ENCODE assay signal across 10 mouse cellular contexts in the genomic region with DNA sequence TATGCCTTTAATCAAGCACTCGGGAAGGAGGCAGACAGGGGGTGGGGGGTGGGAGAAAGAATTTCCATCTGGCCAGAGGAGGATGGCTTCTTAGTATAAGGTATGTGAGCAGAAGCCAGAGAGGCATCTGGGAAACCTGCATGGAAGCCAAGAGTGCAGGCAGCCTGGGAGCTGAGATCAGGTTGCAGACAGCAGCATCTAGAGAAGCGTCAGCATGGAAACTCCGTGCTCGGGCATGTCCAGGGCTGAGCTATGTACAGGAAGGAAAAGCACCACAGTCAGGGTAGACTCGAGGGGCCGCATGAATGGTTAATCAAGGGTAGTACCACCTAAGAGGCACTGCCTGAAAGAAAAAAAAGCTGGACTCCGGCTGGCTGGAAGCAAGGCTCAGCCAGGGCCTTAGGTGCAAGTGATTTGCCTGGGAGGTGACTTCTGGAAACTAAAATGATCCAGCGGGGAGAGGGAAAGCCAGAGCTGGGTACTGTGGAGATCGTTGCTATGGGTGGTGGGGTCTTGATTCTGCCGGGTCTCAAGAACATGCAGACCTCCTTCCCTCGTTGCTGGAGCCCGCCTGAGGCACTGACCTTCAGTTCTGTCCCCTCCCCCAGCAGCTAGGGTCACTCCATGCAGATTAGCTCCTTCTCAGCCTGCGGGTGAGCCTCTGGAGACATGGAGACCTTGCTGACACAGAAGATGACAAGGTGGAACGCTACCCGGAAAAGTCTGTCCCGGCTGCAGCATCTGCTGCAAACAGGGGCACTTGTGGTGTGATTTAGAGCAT. TPM values are rescaled to one million over a fixed set of nuclear protein-coding genes. Genes with fewer than 3 reads are reported as not detected.
A peak's percentile ranks its signal among the peaks of the same experiment; 100 is the strongest.
DNase-seq lines count a peak whose midpoint lies in the region; ATAC-seq and TF ChIP-seq lines count a peak whose summit lies in the region.
"Had no signal": no experiment of that assay in that cellular context is flagged by ENCODE, and none has a peak within 500 bp of the region (broad histone marks: within the 10 kb centered on the region; RNA-seq: fewer than 3 reads in every experiment).

No protein-coding gene starts in this region.

- in situ Hi-C loops in ES-E14 (cut with MboI; ENCODE audit: low sequenced_read_pairs in 2 of 2, unreplicated experiment in 2 of 2): no loop called here

- no peaks in the 10 kb centered on the region for H3K27me3 ChIP-seq in intestine, embryonic 16.5 days (replicated peaks; ENCODE audit: control insufficient read depth, insufficient read depth, low read length)
- no peaks in the 10 kb centered on the region for H3K27me3 ChIP-seq in intestine, postnatal 0 days (replicated peaks; ENCODE audit: control insufficient read depth, insufficient read depth, low read length)
- no peaks in the 10 kb centered on the region for H3K27me3 ChIP-seq in embryonic facial prominence, embryonic 10.5 days (replicated peaks; ENCODE audit: low read depth, poor library complexity, severe bottlenecking)
- no peaks in the 10 kb centered on the region for H3K27me3 ChIP-seq in limb, embryonic 15.5 days

- no peaks in the 10 kb centered on the region for H3K9me3 ChIP-seq in intestine, embryonic 16.5 days (ENCODE audit: control insufficient read depth, low read length)
- no peaks in the 10 kb centered on the region for H3K9me3 ChIP-seq in intestine, postnatal 0 days (ENCODE audit: control insufficient read depth)
- H3K9me3 ChIP-seq in ES-E14 (ENCODE audit: control insufficient read depth, insufficient read depth, low read depth, low read length): no peaks in the 10 kb centered on the region
- H3K9me3 ChIP-seq in embryonic facial prominence, embryonic 10.5 days: no peaks in the 10 kb centered on the region
- H3K9me3 ChIP-seq in limb, embryonic 15.5 days: no peaks in the 10 kb centered on the region

- H3K27ac ChIP-seq in intestine, embryonic 16.5 days (ENCODE audit: low read length): no peak overlapping the region
- no peak overlapping the region for H3K27ac ChIP-seq in intestine, postnatal 0 days (ENCODE audit: low read depth, low read length)
- peak overlapping the region; percentile 70 for H3K27ac ChIP-seq in ES-E14 (ENCODE audit: insufficient read depth, low read depth, low read length, poor library complexity, severe bottlenecking)
- peak overlapping the region; percentile 86 for H3K27ac ChIP-seq in embryonic facial prominence, embryonic 10.5 days (replicated peaks)
- peak overlapping the region; percentile 82 for H3K27ac ChIP-seq in limb, embryonic 15.5 days

- no peaks in the 10 kb centered on the region for H3K36me3 ChIP-seq in intestine, embryonic 16.5 days (ENCODE audit: control insufficient read depth, insufficient read depth, low read length)
- H3K36me3 ChIP-seq in intestine, postnatal 0 days (ENCODE audit: control insufficient read depth, insufficient read depth): no peaks in the 10 kb centered on the region
- H3K36me3 ChIP-seq in ES-E14 (ENCODE audit: control insufficient read depth, insufficient read depth, low read length, poor library complexity, severe bottlenecking): no peaks in the 10 kb centered on the region
- H3K36me3 ChIP-seq in embryonic facial prominence, embryonic 10.5 days (replicated peaks): no peaks in the 10 kb centered on the region
- H3K36me3 ChIP-seq in limb, embryonic 15.5 days: no peaks in the 10 kb centered on the region

- H3K9ac ChIP-seq in intestine, embryonic 16.5 days (ENCODE audit: low read depth, low read length): 0 out of 2 replicates have a peak overlapping the region, but pooled peaks have one; percentile 13
- H3K9ac ChIP-seq in intestine, postnatal 0 days (ENCODE audit: low read depth, low read length): no peak overlapping the region
- peak overlapping the region; percentile 33; the same call in 1 of the 2 replicates for H3K9ac ChIP-seq in ES-E14 (ENCODE audit: insufficient read depth, low read depth, low read length, poor library complexity, severe bottlenecking)
- no peak overlapping the region for H3K9ac ChIP-seq in limb, embryonic 15.5 days
- H3K9ac ChIP-seq: forebrain, postnatal 0 days had no signal

- H3K4me3 ChIP-seq in intestine, embryonic 16.5 days (ENCODE audit: low read length): no peak overlapping the region
- no peak overlapping the region for H3K4me3 ChIP-seq in intestine, postnatal 0 days (ENCODE audit: low read depth, low read length)
- peak overlapping the region; percentile 1 to 8; a peak in 1 of 4 replicates for H3K4me3 ChIP-seq in ES-E14 (ENCODE audit: insufficient read depth in 1 of 2, low read depth in 1 of 2, low read length in 2 of 2, poor library complexity in 1 of 2, severe bottlenecking in 1 of 2)
- peak overlapping the region; percentile 25 for H3K4me3 ChIP-seq in embryonic facial prominence, embryonic 10.5 days
- no peak overlapping the region for H3K4me3 ChIP-seq in limb, embryonic 15.5 days

- H3K4me1 ChIP-seq in intestine, embryonic 16.5 days (ENCODE audit: control insufficient read depth, insufficient read depth, low read length): peaks cover 8% of the 10 kb centered on the region; the same call in 1 of the 2 replicates
- no peaks in the 10 kb centered on the region for H3K4me1 ChIP-seq in intestine, postnatal 0 days (replicated peaks; ENCODE audit: control insufficient read depth, insufficient read depth, low read length)
- H3K4me1 ChIP-seq in ES-E14 (ENCODE audit: control insufficient read depth in 2 of 2, insufficient read depth in 2 of 2, low read length in 2 of 2, poor library complexity in 1 of 2): peaks cover 15 to 16% of the 10 kb centered on the region in 2 experiments; a peak in 3 of 4 replicates
- H3K4me1 ChIP-seq in embryonic facial prominence, embryonic 10.5 days: peaks cover 33% of the 10 kb centered on the region
- peaks cover 19% of the 10 kb centered on the region for H3K4me1 ChIP-seq in limb, embryonic 15.5 days

- ATAC-seq in intestine, embryonic 16.5 days: no peak
- no peak for ATAC-seq in intestine, postnatal 0 days
- ATAC-seq in limb, embryonic 15.5 days (ENCODE audit: insufficient number of reproducible peaks, low FRiP score, low TSS enrichment, low read depth): peak; percentile 67
- no peak for ATAC-seq in megakaryocyte-erythroid progenitor cell, adult 5-6 weeks (replicated peaks; ENCODE audit: low FRiP score, low TSS enrichment, poor library complexity, severe bottlenecking)
- ATAC-seq: forebrain, postnatal 0 days had no signal

- TF ChIP-seq CTCF in intestine, postnatal 0 days (IDR thresholded peaks at IDR 0.05; ENCODE audit: low read depth): no peak

- no peak for DNase-seq in ES-E14 (ENCODE audit: low read depth, low spot score)
- DNase-seq in embryonic facial prominence, embryonic 10.5 days (ENCODE audit: low spot score): peak; percentile 65
- DNase-seq in right cerebral cortex, postnatal 14 days: no peak
- DNase-seq: cerebellum, adult 11 months; forebrain, postnatal 0 days; kidney, postnatal 36 days had no signal

- H3K4me2 ChIP-seq in intestine, embryonic 16.5 days (ENCODE audit: low read depth, low read length): peak overlapping the region; percentile 11; the same call in 1 of the 2 replicates
- H3K4me2 ChIP-seq in intestine, postnatal 0 days (replicated peaks; ENCODE audit: low read depth): no peak overlapping the region
- peak overlapping the region; percentile 8; the same call in 1 of the 2 replicates for H3K4me2 ChIP-seq in limb, embryonic 15.5 days

- 31% methylated on average over 16 of the region's 16 CpGs for WGBS in intestine, embryonic 16.5 days
- WGBS in intestine, postnatal 0 days: 43% methylated on average over 16 of the region's 16 CpGs
- WGBS in embryonic facial prominence, embryonic 10.5 days: 26% methylated on average over 16 of the region's 16 CpGs
- 15% methylated on average over 16 of the region's 16 CpGs for WGBS in limb, embryonic 15.5 days

RNA-seq across cellular contexts. Expression of gene Drc3, which starts 13.3 kb away (rescaled TPM):
- 1.9 and 2.2 TPM in 2 replicates for polyA plus RNA-seq in intestine, embryonic 16.5 days (2015; fragmentation: Nextera tagmentation; extraction: Ambion mirVana)
- 1.7 and 1.9 TPM in 2 replicates for polyA plus RNA-seq in intestine, postnatal 0 days (2015; fragmentation: Nextera tagmentation; extraction: Ambion mirVana)
- total RNA-seq in ES-E14 (2012; rRNA removed): 1.9 and 2.0 TPM in 2 replicates
- 1.2 and 1.6 TPM in 2 replicates for polyA plus RNA-seq in embryonic facial prominence, embryonic 10.5 days (2016; fragmentation: Nextera tagmentation; extraction: Ambion mirVana)
- 1.7 and 1.8 TPM in 2 replicates for polyA plus RNA-seq in limb, embryonic 15.5 days (2015; fragmentation: Nextera tagmentation; extraction: Ambion mirVana)
- total RNA-seq in megakaryocyte-erythroid progenitor cell, adult 5-6 weeks (2014; fragmentation: Nextera tagmentation): 0.68 TPM in 1 of 2 replicates, not detected in the other
- total RNA-seq in megakaryocyte-erythroid progenitor cell, adult 5-6 weeks (2017): 0.19 and 0.66 TPM in 2 replicates

RNA-seq across cellular contexts. Expression of gene Tom1l2, which starts 13.7 kb away (rescaled TPM):
- 29.6 and 33.8 TPM in 2 replicates for polyA plus RNA-seq in intestine, embryonic 16.5 days (2015; fragmentation: Nextera tagmentation; extraction: Ambion mirVana)
- polyA plus RNA-seq in intestine, postnatal 0 days (2015; fragmentation: Nextera tagmentation; extraction: Ambion mirVana): 29.6 and 35.1 TPM in 2 replicates
- total RNA-seq in ES-E14 (2012; rRNA removed): 9.3 and 10.4 TPM in 2 replicates
- 20.4 and 21.0 TPM in 2 replicates for polyA plus RNA-seq in embryonic facial prominence, embryonic 10.5 days (2016; fragmentation: Nextera tagmentation; extraction: Ambion mirVana)
- polyA plus RNA-seq in limb, embryonic 15.5 days (2015; fragmentation: Nextera tagmentation; extraction: Ambion mirVana): 33.4 and 33.7 TPM in 2 replicates
- total RNA-seq in megakaryocyte-erythroid progenitor cell, adult 5-6 weeks (2014; fragmentation: Nextera tagmentation): 15.9 and 19.0 TPM in 2 replicates
- total RNA-seq in megakaryocyte-erythroid progenitor cell, adult 5-6 weeks (2017): 3.9 and 5.3 TPM in 2 replicates

RNA-seq across cellular contexts. Expression of gene Gid4, which starts 50.5 kb away (rescaled TPM):
- 20.4 and 22.4 TPM in 2 replicates for polyA plus RNA-seq in intestine, embryonic 16.5 days (2015; fragmentation: Nextera tagmentation; extraction: Ambion mirVana)
- polyA plus RNA-seq in intestine, postnatal 0 days (2015; fragmentation: Nextera tagmentation; extraction: Ambion mirVana): 11.3 and 12.2 TPM in 2 replicates
- 19.6 and 19.7 TPM in 2 replicates for total RNA-seq in ES-E14 (2012; rRNA removed)
- 26.9 and 28.5 TPM in 2 replicates for polyA plus RNA-seq in embryonic facial prominence, embryonic 10.5 days (2016; fragmentation: Nextera tagmentation; extraction: Ambion mirVana)
- 26.3 and 29.9 TPM in 2 replicates for polyA plus RNA-seq in limb, embryonic 15.5 days (2015; fragmentation: Nextera tagmentation; extraction: Ambion mirVana)
- total RNA-seq in megakaryocyte-erythroid progenitor cell, adult 5-6 weeks (2014; fragmentation: Nextera tagmentation): 27.4 and 33.5 TPM in 2 replicates
- 32.4 and 33.0 TPM in 2 replicates for total RNA-seq in megakaryocyte-erythroid progenitor cell, adult 5-6 weeks (2017)

RNA-seq across cellular contexts. Expression of gene Atpaf2, which starts 51.8 kb away (rescaled TPM):
- 72.0 and 78.9 TPM in 2 replicates for polyA plus RNA-seq in intestine, embryonic 16.5 days (2015; fragmentation: Nextera tagmentation; extraction: Ambion mirVana)
- 60.3 and 70.4 TPM in 2 replicates for polyA plus RNA-seq in intestine, postnatal 0 days (2015; fragmentation: Nextera tagmentation; extraction: Ambion mirVana)
- 32.5 and 34.3 TPM in 2 replicates for total RNA-seq in ES-E14 (2012; rRNA removed)
- 61.7 and 63.6 TPM in 2 replicates for polyA plus RNA-seq in embryonic facial prominence, embryonic 10.5 days (2016; fragmentation: Nextera tagmentation; extraction: Ambion mirVana)
- 52.4 and 55.4 TPM in 2 replicates for polyA plus RNA-seq in limb, embryonic 15.5 days (2015; fragmentation: Nextera tagmentation; extraction: Ambion mirVana)
- 39.2 and 53.4 TPM in 2 replicates for total RNA-seq in megakaryocyte-erythroid progenitor cell, adult 5-6 weeks (2014; fragmentation: Nextera tagmentation)
- 64.5 and 114 TPM in 2 replicates for total RNA-seq in megakaryocyte-erythroid progenitor cell, adult 5-6 weeks (2017)

Comparison
In these comparisons a context has a peak if more than half of its experiments do, and no peak if none do; other contexts are left out.
1. H3K9ac ChIP-seq: peak in intestine, embryonic 16.5 days (single experiment) and ES-E14 (single experiment); none in intestine, postnatal 0 days (single experiment) and limb, embryonic 15.5 days (single experiment).
2. H3K27ac ChIP-seq: peak in ES-E14 (single experiment), embryonic facial prominence, embryonic 10.5 days (single experiment) and limb, embryonic 15.5 days (single experiment); none in intestine, embryonic 16.5 days (single experiment) and intestine, postnatal 0 days (single experiment).
3. H3K4me3 ChIP-seq: peak in ES-E14 (2 of 2) and embryonic facial prominence, embryonic 10.5 days (single experiment); none in intestine, embryonic 16.5 days (single experiment), intestine, postnatal 0 days (single experiment) and limb, embryonic 15.5 days (single experiment).